Mouse (Mus musculus) CD4-positive, CD25-positive, alpha-beta regulatory T cell, adult 4 months (primary cell): ENCODE results near the gene Best2. TPM values are rescaled to one million over a fixed set of nuclear protein-coding genes. Genes with fewer than 3 reads are reported as not detected.

ENCODE experiments used
- ATAC-seq: one replicate; pipeline ENCODE4 v1.8.0; 2017
- polyA plus RNA-seq, 2 experiments: library from polyadenylated mRNA; unstranded; fragments of 100-300 nt; shearing (Covaris generic); gene quantifications; one replicate each; pipeline ENCODE4 v1.2.1; 2017

The Best2 gene
- not detected for polyA plus RNA-seq

DNA sequence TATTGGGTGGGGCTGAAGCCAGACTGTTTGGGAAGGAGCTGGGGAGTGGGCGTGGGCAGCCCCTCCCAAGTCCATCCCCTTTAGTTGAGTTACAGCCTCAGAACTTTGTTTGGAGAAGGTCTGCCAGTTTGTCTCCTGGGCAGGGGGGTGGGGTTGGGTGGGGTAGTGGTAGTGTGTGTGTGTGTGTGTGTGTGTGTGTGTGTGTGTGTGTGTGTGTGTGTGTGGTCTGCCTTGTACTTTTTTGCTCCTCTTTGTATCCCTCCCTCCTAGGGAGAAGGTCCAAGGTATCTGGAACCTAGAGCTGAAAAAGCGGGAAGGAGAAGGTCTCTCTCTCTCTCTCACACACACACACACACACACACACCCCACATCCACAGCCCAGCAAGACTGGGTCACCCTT lies at the start of gene Best2:
Gene Best2 (minus strand): TSS at position 101 of the 400 bp plus-strand sequence.
- ATAC-seq = no peak

- ATAC-seq = no peak
Observed at GRCm38 (mm10) chr8:85062603-85063002, 48.3 kb upstream of the Best2 start.

DNA sequence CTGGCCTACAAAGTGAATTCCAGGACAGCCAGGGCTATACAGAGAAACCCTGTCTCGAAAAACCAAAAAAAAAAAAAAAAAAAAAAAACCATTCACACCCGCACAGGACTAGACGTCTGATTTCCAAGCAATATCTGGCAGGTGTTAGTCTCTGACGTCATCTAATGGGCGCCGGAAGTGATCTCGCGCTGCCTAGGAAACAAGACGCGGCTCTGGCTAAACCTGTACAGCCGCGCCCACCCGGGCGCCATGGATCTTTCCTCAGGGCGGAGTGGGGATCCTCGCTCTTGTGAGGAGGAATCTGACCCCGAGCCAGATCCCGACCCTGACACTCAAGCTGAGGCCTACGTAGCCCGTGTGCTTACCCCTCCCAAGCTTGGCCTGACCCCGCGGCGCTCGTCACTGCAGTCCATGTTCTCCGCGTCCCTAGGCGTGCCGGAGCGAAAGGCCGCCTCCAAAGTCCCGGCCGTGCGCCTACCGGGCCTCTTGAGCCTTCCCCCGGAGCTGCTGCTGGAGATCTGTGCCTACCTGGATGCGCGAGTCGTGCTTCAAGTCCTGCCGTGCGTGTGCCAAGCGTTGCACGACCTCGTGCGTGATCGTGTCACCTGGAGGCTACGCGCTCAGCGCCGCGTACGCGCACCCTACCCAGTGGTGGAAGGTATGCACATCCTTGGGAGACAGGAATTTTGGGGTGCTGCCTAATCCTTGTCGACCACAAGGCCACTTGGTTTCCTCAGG lies 45.7 kb upstream of the Best2 start, which contains the start of gene Fbxw9:
Gene Fbxw9 (plus strand): TSS at position 177 of the 738 bp plus-strand sequence.
- ATAC-seq = peak; percentile 99

DNA sequence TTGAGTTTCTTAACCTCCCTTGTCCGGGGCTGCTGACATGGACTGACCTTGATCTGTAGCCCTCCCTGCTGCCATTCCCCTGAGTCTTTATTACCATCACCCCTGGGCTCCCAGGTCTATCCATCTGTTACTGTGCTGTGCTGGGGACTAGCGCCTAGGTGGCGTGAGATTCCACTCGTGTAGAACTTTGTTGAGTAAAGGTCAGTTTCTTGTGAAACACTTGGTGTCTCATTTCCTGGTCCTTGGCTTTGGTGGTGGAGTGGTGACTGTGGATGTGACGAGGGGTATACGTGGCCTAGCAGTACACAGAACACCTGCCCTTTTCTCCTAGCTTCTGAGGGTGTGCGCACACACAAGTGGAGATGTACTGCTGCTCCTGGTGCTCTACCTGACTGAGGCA lies 43.0 kb upstream of the Best2 start:
- ATAC-seq = no peak

GRCm38 (mm10) chr8:85043619-85044018 lies 29.3 kb upstream of the Best2 start:
- ATAC-seq = no peak

DNA sequence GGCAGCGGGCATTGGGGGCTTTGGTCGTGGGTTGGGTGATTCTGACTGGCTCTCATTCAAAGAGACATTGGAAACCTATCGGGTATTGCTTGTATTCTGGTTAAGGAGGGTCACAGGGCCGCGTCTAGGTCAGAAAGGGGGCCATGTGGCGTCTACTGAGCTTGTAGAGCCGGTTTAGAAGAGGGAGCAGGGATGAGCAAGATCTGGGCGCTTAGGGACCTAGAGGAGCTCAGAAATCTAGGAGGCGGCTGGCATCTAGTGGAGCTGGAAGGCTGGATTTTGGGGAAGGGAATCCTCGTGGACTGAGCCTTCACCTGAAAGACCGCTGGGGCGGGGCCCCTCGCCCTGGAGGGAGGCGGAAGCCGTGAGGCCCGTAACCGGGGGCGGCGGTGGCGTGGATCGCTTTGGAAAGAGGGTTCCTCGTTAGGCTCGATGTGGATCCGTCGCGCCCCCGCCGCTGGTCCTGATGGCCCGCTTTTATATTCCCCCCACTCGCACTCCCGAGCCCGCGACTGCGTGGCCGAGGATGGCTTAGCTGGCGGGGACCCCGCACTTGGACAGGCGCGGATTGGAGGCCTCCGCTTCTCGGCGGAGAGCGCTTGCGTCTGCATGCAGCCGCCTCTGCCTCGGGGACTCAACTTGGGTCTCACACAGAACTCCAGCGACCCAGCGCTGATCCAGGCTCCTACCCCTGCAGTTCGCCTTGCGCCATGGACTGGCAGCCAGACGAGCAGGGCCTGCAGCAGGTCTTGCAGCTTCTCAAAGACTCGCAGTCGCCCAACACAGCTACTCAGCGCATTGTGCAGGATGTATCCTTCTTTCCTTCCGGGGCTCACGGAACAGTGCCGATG lies 23.6 kb upstream of the Best2 start:
- peak; percentile 31 for ATAC-seq

GRCm38 (mm10) chr8:85037366-85037680 lies 23.0 kb upstream of the Best2 start:
- ATAC-seq = no peak

DNA sequence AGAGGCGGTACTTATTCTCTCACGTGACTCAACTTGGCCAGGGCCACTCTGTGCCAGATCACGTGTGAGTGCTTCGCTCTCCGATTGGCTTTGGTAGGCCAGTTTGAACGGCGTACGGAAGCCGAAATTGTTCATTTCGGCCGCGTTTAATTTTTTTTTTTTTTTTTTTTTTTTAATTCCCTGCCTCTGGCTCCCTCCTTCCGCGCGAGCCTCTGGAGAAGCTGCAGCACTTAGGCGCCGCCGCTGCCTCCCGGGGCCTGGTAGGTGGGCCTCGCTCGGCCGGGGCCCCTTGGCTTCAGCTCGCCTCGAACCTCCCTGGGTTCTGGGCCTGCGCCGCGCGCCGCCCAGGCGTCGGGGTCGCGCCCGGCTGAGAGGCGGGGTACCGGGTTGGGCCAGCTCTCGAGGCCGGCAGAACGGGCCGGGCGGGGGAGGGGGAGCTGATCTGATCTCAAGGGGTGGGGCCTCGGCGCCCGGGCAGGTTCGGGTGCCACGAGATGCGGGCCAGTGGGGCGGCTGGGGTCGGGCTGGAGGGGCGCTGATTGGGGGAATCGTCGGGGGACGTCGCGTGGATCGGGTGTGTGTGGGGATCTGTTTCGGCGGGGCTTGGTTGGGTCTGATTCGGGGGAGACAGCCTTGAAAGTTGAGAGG lies 22.5 kb upstream of the Best2 start, which contains the start of gene Tnpo2:
Gene Tnpo2 (plus strand): TSS at position 198 of the 648 bp plus-strand sequence.
- peak; percentile 91 for ATAC-seq

- peak; percentile 20 for ATAC-seq
Observed at GRCm38 (mm10) chr8:85036381-85036717, 22.0 kb upstream of the Best2 start.

- no peak for ATAC-seq
Observed at GRCm38 (mm10) chr8:85035728-85036310, 21.5 kb upstream of the Best2 start.

GRCm38 (mm10) chr8:85035165-85035727 lies 20.9 kb upstream of the Best2 start:
- ATAC-seq = no peak

DNA sequence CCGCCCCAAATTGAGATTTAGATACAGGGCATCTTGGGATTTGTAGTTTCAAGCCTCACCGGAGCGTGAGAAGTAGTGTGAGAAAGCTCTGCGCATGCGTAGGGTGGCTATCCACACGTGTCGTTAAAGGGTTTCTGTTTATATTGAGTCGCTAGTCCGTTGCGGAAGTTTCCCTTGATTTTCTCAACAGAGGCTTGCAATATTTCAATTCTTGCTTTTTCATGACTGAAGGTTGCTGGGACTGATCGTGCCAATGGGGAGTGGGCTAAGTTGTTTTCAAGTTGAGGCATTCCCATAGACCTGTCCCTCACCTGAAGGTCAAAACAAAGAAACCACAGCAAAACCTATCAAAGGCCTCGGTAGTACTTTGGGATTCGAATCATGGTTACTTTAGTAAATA lies 20.4 kb upstream of the Best2 start:
- ATAC-seq = peak; percentile 48

DNA sequence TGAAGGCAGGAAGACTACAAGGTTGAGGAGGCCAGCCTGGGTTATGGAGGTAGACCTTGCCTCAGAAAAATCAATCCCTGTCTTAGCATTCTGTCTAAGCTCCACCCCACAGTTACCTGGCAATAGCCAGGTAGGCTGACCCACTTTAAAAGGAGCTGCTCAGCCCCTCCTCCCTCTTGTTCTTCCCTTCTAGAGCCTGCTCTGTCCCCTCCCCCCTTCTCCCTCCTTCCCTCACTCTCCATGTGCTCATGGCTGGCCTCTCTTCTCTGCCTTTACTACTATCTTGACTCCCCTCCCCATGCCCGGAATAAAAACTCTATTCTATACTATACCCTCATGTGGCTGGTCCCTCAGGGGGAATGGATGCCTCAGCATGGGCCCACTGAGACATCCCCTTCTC lies 19.5 kb upstream of the Best2 start:
- ATAC-seq = no peak

DNA sequence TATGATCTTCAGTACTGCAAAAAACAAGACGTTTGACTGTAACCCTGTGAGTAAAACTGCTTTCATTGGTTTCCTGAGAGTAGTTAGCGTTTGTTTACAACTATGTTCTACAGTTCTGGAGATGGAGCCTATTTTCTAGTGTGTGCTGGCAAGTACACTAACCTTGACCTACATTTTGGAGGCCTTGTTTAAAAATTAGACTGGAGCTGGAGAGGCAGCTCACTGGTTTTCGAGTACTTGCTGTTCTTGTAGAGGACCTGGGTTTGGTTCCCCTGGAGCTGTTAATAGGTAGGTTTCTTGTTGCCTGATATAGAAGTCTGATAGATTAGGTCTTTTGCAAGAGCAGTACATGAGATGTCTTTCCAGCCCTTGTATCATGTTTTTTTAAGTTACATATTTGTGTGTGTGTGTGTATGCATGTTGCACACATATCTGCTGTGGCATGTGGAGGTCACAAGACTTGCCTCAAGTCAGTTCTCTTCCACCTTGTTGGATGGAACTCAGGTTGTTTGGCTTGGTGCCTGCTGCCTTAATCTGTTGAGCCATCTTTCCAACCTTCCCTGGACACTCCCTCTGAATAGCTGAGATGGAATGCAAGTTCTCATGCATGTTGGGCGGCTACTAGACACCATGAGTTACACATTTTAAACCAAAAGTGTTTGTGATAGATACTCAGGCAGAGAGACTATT lies 18.4 kb upstream of the Best2 start:
- no peak for ATAC-seq

DNA sequence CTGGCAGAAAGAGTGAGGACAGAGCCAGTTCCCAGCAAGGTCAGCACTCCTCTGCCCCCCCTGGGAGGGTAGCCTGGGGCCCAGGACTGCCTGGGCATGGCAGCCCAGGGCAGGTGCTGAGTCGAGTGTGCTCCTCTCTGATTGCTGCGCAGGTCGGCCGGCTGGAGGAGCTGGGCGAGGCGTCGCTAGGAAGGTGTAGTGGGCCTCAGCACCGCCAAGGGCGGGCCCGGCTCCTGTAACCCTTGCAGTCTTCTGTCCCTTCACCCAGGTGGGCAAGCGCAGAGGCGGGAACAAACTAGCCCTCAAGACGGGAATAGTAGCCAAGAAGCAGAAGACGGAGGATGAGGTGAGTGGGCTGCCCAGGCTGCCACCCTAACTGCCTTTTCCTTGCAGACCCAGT lies 14.9 kb upstream of the Best2 start:
- ATAC-seq = no peak

GRCm38 (mm10) chr8:85027922-85028321 lies 13.6 kb upstream of the Best2 start:
- no peak for ATAC-seq

GRCm38 (mm10) chr8:85027516-85027855 lies 13.2 kb upstream of the Best2 start:
- no peak for ATAC-seq

GRCm38 (mm10) chr8:85026670-85027515 lies 12.6 kb upstream of the Best2 start, which contains the start of gene Trir:
Gene Trir, plus strand, starts transcription at chr8:85026823.
- ATAC-seq = peak; percentile 59

DNA sequence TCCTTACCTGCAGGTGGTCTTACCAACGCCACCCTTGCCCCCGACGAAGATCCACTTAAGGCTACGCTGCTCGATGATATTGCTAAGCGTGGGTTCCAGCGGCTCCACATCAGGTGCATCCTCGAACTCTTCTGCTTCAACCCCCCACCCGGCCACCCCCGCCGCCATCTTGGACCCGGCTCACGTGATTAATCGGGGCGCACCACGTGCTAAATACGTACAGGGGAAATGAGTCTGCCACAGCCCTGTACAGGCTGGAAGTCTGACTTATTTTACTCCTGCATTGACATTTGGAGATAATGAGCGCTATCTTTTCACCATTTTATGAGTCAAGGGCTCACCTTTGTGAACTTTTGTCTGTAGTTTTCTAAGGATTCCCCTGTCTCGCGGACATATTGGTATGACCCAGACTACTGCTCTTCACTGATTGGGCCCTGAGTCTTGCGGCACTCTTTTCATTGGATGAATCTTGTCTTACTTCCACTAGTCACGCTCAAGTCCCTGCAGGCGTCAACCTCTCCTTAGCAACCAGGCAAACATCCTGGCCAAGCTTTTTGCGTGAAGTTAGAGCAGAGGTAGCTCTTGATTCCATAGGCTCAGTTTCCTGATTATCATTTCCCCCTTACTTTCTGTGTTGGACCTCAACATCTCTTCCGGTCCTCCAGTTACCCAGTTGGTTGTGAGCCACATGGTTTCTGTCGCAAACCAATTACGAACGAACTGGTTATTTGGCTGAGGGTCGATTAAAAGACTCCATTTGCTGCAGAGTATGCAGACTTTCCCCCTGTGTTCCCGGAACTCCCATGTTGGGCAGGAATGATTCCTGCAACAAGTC lies 11.0 kb upstream of the Best2 start, which contains the start of gene Asna1:
Gene Asna1 (minus strand): TSS at position 184 of the 835 bp plus-strand sequence.
- ATAC-seq = peak; percentile 95

GRCm38 (mm10) chr8:85023846-85024245 lies 9.5 kb upstream of the Best2 start:
- no peak for ATAC-seq
